Mouse (Mus musculus): Measurements from ENCODE around the gene Asl. TPM values are rescaled to one million over a fixed set of nuclear protein-coding genes. Genes with fewer than 3 reads are reported as not detected.

Gene Asl
- polyA plus RNA-seq (2012; rRNA removed), result 16.5 and 17.1 TPM in 2 replicates

GRCm38 (mm10) chr5:130029142-130029897 is at the start of gene Asl, which contains the start of gene Crcp:
Gene Asl, minus strand, starts transcription at chr5:130029247.
Gene Crcp, plus strand, starts transcription at chr5:130029290.
- no peaks in the 10 kb centered on the region; the same call in 1 of the 2 replicates for H3K36me3 ChIP-seq (ENCODE audit: control insufficient read depth, insufficient read depth, low read length)
- peaks cover 4% of the 10 kb centered on the region for H3K4me1 ChIP-seq (ENCODE audit: control insufficient read depth, insufficient read depth, low read length)
- peak within 1 kb of the TSS; percentile 75 for H3K27ac ChIP-seq (ENCODE audit: control insufficient read depth, insufficient read depth, low read depth, low read length)
- no peaks in the 10 kb centered on the region for H3K27me3 ChIP-seq (ENCODE audit: control insufficient read depth, insufficient read depth, low read length)
- TF ChIP-seq POLR2A (IDR thresholded peaks at IDR 0.05; ENCODE audit: control insufficient read depth, low read depth, low read length) (peak; percentile 91), CTCF (IDR thresholded peaks at IDR 0.05; ENCODE audit: control insufficient read depth, insufficient read depth, insufficient replicate concordance, low read depth, low read length) (no peak)
- peak within 1 kb of the TSS; percentile 82 for H3K4me3 ChIP-seq (ENCODE audit: control insufficient read depth, low read depth, low read length)

DNA sequence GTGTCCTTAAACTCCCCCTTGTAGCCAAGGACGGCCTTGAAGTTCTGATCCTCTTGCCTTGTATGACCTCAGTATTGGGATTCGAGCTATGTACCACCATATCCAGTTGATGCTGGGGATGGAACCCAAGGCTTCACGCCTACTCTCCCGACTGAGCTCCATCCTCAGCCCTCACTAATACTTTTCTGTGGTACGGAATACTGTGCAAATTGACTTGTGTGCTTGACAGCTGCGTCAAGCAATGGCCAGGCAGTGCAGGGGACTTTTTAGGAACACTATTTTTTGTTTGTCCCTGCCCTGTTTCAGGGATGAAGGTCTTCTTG is 49.7 kb upstream of the Asl start:
- no peak for TF ChIP-seq POLR2A (IDR thresholded peaks at IDR 0.05; ENCODE audit: control insufficient read depth, low read depth, low read length)
- no peak for TF ChIP-seq CTCF (IDR thresholded peaks at IDR 0.05; ENCODE audit: control insufficient read depth, insufficient read depth, insufficient replicate concordance, low read depth, low read length)

GRCm38 (mm10) chr5:130078096-130078833 is 49.2 kb upstream of the Asl start:
- Histone ChIP-seq H3K4me3 (ENCODE audit: control insufficient read depth, low read depth, low read length) (no peak overlapping the region), H3K27ac (ENCODE audit: control insufficient read depth, insufficient read depth, low read depth, low read length) (peak overlapping the region; percentile 82)

More for the DNA sequence above, 49.7 kb upstream of the Asl start:
- no peaks in the 10 kb centered on the region for H3K36me3 ChIP-seq (ENCODE audit: control insufficient read depth, insufficient read depth, low read length)
- H3K27ac ChIP-seq (ENCODE audit: control insufficient read depth, insufficient read depth, low read depth, low read length), result peak overlapping the region; percentile 82
- H3K4me1 ChIP-seq (ENCODE audit: control insufficient read depth, insufficient read depth, low read length), result peaks cover 12% of the 10 kb centered on the region
- no peaks in the 10 kb centered on the region for H3K27me3 ChIP-seq (ENCODE audit: control insufficient read depth, insufficient read depth, low read length)
- H3K4me3 ChIP-seq (ENCODE audit: control insufficient read depth, low read depth, low read length), result peak overlapping the region; percentile 86

DNA sequence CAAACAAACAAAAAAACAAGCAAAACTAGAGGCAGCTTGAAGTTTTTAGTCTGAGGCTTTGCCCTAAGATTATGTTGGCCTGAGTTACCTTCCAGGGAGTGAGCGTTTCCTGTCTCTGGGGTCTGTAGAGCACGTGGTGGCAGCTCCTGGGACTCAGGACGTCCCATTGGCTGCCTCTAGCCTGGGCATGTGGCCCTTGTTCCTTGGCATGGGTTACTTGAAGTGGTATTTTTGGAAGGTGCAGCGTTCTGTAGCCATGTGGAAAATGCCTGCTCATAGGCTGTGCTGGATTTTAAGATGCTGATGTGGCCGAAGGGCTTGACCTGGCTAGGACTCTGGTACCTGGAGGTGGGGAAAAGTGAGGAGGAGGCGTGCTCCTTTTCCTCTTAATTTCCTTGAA is 47.3 kb upstream of the Asl start:
- TF ChIP-seq POLR2A (IDR thresholded peaks at IDR 0.05; ENCODE audit: control insufficient read depth, low read depth, low read length), result no peak
- TF ChIP-seq CTCF (IDR thresholded peaks at IDR 0.05; ENCODE audit: control insufficient read depth, insufficient read depth, insufficient replicate concordance, low read depth, low read length), result no peak
- Histone ChIP-seq H3K27me3 (ENCODE audit: control insufficient read depth, insufficient read depth, low read length) (no peaks in the 10 kb centered on the region), H3K4me3 (ENCODE audit: control insufficient read depth, low read depth, low read length) (no peak overlapping the region), H3K4me1 (ENCODE audit: control insufficient read depth, insufficient read depth, low read length) (peaks cover 12% of the 10 kb centered on the region), H3K36me3 (ENCODE audit: control insufficient read depth, insufficient read depth, low read length) (no peaks in the 10 kb centered on the region), H3K27ac (ENCODE audit: control insufficient read depth, insufficient read depth, low read depth, low read length) (no peak overlapping the region)

More at GRCm38 (mm10) chr5:130078096-130078833, 49.2 kb upstream of the Asl start:
- TF ChIP-seq POLR2A (IDR thresholded peaks at IDR 0.05; ENCODE audit: control insufficient read depth, low read depth, low read length), result no peak
- TF ChIP-seq CTCF (IDR thresholded peaks at IDR 0.05; ENCODE audit: control insufficient read depth, insufficient read depth, insufficient replicate concordance, low read depth, low read length), result no peak
- Histone ChIP-seq H3K36me3 (ENCODE audit: control insufficient read depth, insufficient read depth, low read length) (no peaks in the 10 kb centered on the region), H3K27me3 (ENCODE audit: control insufficient read depth, insufficient read depth, low read length) (no peaks in the 10 kb centered on the region), H3K4me1 (ENCODE audit: control insufficient read depth, insufficient read depth, low read length) (peaks cover 12% of the 10 kb centered on the region)

DNA sequence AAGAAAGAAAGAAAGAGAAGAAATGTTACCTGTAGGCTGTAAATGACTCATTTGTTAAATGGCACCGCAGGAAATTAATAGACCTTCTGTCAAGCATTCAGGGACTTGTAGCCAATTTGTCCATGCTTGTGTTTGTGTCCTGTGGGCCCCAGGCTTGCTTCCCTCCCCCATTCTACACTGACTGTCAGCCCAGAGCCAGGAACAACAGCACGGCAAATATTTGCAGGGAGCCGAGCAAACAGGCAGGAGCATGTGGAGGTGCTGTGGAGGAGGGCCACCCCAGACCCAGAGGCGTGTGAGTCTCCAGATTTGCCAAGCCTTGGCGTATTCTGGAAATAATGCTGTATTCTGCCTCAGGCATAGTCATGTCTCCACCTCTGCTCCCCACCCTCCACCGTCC is 45.4 kb upstream of the Asl start:
- H3K4me1 ChIP-seq (ENCODE audit: control insufficient read depth, insufficient read depth, low read length), result peaks cover 10% of the 10 kb centered on the region
- H3K36me3 ChIP-seq (ENCODE audit: control insufficient read depth, insufficient read depth, low read length), result no peaks in the 10 kb centered on the region
- no peaks in the 10 kb centered on the region for H3K27me3 ChIP-seq (ENCODE audit: control insufficient read depth, insufficient read depth, low read length)
- no peak overlapping the region for H3K27ac ChIP-seq (ENCODE audit: control insufficient read depth, insufficient read depth, low read depth, low read length)
- TF ChIP-seq POLR2A (IDR thresholded peaks at IDR 0.05; ENCODE audit: control insufficient read depth, low read depth, low read length) (no peak), CTCF (IDR thresholded peaks at IDR 0.05; ENCODE audit: control insufficient read depth, insufficient read depth, insufficient replicate concordance, low read depth, low read length) (no peak)
- no peak overlapping the region for H3K4me3 ChIP-seq (ENCODE audit: control insufficient read depth, low read depth, low read length)

DNA sequence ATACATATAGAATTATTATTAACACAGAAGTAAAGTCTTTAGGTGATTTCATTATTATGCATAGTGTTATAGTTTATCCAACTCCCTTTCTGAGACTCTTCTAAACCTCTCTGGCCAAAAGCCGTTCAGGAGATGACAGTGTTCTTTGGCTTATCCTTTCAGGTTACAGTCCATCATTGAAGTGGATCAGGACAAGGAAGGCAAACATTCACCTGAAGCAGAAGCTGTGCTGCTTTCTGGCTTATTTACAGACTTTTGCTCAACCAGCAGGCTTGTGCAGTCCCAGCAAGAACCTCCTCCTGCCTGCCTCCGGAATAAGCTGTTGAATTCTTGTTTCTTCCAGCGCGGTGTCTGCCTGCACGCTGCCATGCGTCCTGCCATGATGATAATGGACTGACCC is 44.0 kb upstream of the Asl start, which contains the start of gene Tpst1:
Gene Tpst1 (plus strand): TSS at position 301 of the 400 bp plus-strand sequence.
- TF ChIP-seq CTCF (IDR thresholded peaks at IDR 0.05; ENCODE audit: control insufficient read depth, insufficient read depth, insufficient replicate concordance, low read depth, low read length) (no peak), POLR2A (IDR thresholded peaks at IDR 0.05; ENCODE audit: control insufficient read depth, low read depth, low read length) (no peak)
- H3K36me3 ChIP-seq (ENCODE audit: control insufficient read depth, insufficient read depth, low read length), result no peaks in the 10 kb centered on the region
- H3K4me1 ChIP-seq (ENCODE audit: control insufficient read depth, insufficient read depth, low read length), result peaks cover under 1% of the 10 kb centered on the region
- H3K27ac ChIP-seq (ENCODE audit: control insufficient read depth, insufficient read depth, low read depth, low read length), result no peak within 1 kb of the TSS
- no peak within 1 kb of the TSS for H3K4me3 ChIP-seq (ENCODE audit: control insufficient read depth, low read depth, low read length)
- H3K27me3 ChIP-seq (ENCODE audit: control insufficient read depth, insufficient read depth, low read length), result no peaks in the 10 kb centered on the region

DNA sequence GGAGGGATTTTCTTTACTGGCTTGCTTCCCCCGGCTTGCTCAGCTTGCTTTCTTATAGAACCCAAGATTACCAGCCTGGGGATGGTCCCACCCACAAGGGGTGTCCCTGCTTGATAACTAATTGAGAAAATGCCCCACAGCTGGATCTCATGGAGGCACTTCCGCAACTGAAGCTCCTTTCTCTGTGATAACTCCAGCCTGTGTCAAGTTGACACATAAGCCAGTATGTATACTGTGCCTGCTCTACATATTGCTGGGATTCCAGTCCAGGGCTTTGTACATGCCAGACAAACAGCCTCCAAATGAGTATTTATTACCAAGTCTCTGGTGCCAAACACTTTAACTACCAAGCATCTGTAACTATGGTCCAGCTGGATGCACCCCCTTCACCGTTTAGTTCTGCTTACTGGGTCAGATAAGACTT is 38.8 kb upstream of the Asl start:
- TF ChIP-seq CTCF (IDR thresholded peaks at IDR 0.05; ENCODE audit: control insufficient read depth, insufficient read depth, insufficient replicate concordance, low read depth, low read length) (no peak), POLR2A (IDR thresholded peaks at IDR 0.05; ENCODE audit: control insufficient read depth, low read depth, low read length) (no peak)
- H3K4me3 ChIP-seq (ENCODE audit: control insufficient read depth, low read depth, low read length), result no peak overlapping the region
- no peak overlapping the region for H3K27ac ChIP-seq (ENCODE audit: control insufficient read depth, insufficient read depth, low read depth, low read length)
- H3K36me3 ChIP-seq (ENCODE audit: control insufficient read depth, insufficient read depth, low read length), result no peaks in the 10 kb centered on the region
- H3K27me3 ChIP-seq (ENCODE audit: control insufficient read depth, insufficient read depth, low read length), result no peaks in the 10 kb centered on the region
- no peaks in the 10 kb centered on the region for H3K4me1 ChIP-seq (ENCODE audit: control insufficient read depth, insufficient read depth, low read length)
